In the genomic region with DNA sequence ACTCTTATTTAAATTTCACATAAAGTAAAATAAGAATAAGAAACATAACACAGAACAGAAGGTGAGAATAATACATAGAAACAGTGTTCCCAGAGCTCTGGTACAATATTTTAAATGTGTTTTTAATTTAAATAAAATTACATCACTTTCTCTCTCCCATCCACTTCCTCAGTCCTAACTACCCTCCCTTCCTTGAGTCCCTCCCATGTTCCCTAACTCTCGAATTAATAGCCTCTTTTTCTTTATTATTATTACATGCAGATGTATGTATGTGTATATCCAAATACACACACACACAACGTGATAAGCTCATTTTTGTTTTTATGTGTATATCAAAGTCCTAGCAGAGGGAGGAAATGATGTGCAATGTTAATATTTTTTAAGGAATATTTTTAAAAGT, we compare ENCODE assay signal across 23 mouse cellular contexts. TPM values are rescaled to one million over a fixed set of nuclear protein-coding genes. Genes with fewer than 3 reads are reported as not detected.
DNase-seq lines count a peak whose midpoint lies in the region; ATAC-seq and TF ChIP-seq lines count a peak whose summit lies in the region.
"Had no signal": no experiment of that assay in that cellular context is flagged by ENCODE, and none has a peak within 500 bp of the region (broad histone marks: within the 10 kb centered on the region; RNA-seq: fewer than 3 reads in every experiment).

No protein-coding gene starts in this region.

- H3K4me1 ChIP-seq in embryonic facial prominence, embryonic 14.5 days (ENCODE audit: control insufficient read depth, insufficient read depth, low read length), result no peaks in the 10 kb centered on the region
- H3K4me1 ChIP-seq in embryonic facial prominence, embryonic 10.5 days, result no peaks in the 10 kb centered on the region
- peaks cover 23% of the 10 kb centered on the region for H3K4me1 ChIP-seq in limb, embryonic 12.5 days (replicated peaks)
- H3K4me1 ChIP-seq in limb, embryonic 10.5 days, result no peaks in the 10 kb centered on the region
- peaks cover 22% of the 10 kb centered on the region for H3K4me1 ChIP-seq in limb, embryonic 13.5 days
- peaks cover 15% of the 10 kb centered on the region; the same call in 1 of the 2 replicates for H3K4me1 ChIP-seq in limb, embryonic 14.5 days (ENCODE audit: control insufficient read depth, insufficient read depth, low read length)

- H3K4me2 ChIP-seq in embryonic facial prominence, embryonic 14.5 days (ENCODE audit: low read depth, low read length), result no peak overlapping the region
- no peak overlapping the region for H3K4me2 ChIP-seq in limb, embryonic 12.5 days
- no peak overlapping the region for H3K4me2 ChIP-seq in limb, embryonic 13.5 days (replicated peaks)
- H3K4me2 ChIP-seq in limb, embryonic 14.5 days (replicated peaks; ENCODE audit: low read depth, low read length, severe bottlenecking), result no peak overlapping the region

- H3K4me3 ChIP-seq in embryonic facial prominence, embryonic 14.5 days (ENCODE audit: low read depth, low read length), result no peak overlapping the region
- no peak overlapping the region for H3K4me3 ChIP-seq in embryonic facial prominence, embryonic 10.5 days
- no peak overlapping the region for H3K4me3 ChIP-seq in limb, embryonic 12.5 days (replicated peaks)
- no peak overlapping the region for H3K4me3 ChIP-seq in limb, embryonic 10.5 days
- no peak overlapping the region for H3K4me3 ChIP-seq in limb, embryonic 13.5 days
- H3K4me3 ChIP-seq in limb, embryonic 14.5 days (replicated peaks; ENCODE audit: low read length), result no peak overlapping the region

- no peaks in the 10 kb centered on the region for H3K36me3 ChIP-seq in embryonic facial prominence, embryonic 14.5 days (ENCODE audit: control insufficient read depth, insufficient read depth, low read length)
- no peaks in the 10 kb centered on the region for H3K36me3 ChIP-seq in embryonic facial prominence, embryonic 10.5 days (replicated peaks)
- H3K36me3 ChIP-seq in limb, embryonic 12.5 days, result no peaks in the 10 kb centered on the region
- H3K36me3 ChIP-seq in limb, embryonic 10.5 days, result no peaks in the 10 kb centered on the region
- H3K36me3 ChIP-seq in limb, embryonic 13.5 days, result no peaks in the 10 kb centered on the region
- no peaks in the 10 kb centered on the region for H3K36me3 ChIP-seq in limb, embryonic 14.5 days (ENCODE audit: control insufficient read depth, insufficient read depth, low read length)
- H3K36me3 ChIP-seq: G1E had no signal

- DNase-seq in embryonic facial prominence, embryonic 14.5 days (ENCODE audit: low spot score), result no peak
- DNase-seq in embryonic facial prominence, embryonic 10.5 days (ENCODE audit: low spot score), result no peak
- no peak for DNase-seq in limb, embryonic 10.5 days (ENCODE audit: low spot score)
- no peak for DNase-seq in limb, embryonic 14.5 days (ENCODE audit: low spot score)
- no peak for DNase-seq in kidney, adult 11 months
- DNase-seq in adrenal gland, adult 18-20 months (ENCODE audit: low spot score in 2 of 2), result no peak
- DNase-seq: adrenal gland, adult 2 months; adrenal gland, adult 8-10 months; adrenal gland, postnatal 10 days; adrenal gland, postnatal 14 days; adrenal gland, postnatal 25 days; adrenal gland, postnatal 36 days; B cell, adult 2 months; cerebellum, adult 11 months; cerebellum, adult 11-12 months; cerebellum, adult 18-20 months had no signal

- no peaks in the 10 kb centered on the region for H3K9me3 ChIP-seq in embryonic facial prominence, embryonic 14.5 days (ENCODE audit: control insufficient read depth, low read length)
- no peaks in the 10 kb centered on the region for H3K9me3 ChIP-seq in embryonic facial prominence, embryonic 10.5 days
- no peaks in the 10 kb centered on the region for H3K9me3 ChIP-seq in limb, embryonic 12.5 days
- H3K9me3 ChIP-seq in limb, embryonic 10.5 days (replicated peaks), result no peaks in the 10 kb centered on the region
- no peaks in the 10 kb centered on the region for H3K9me3 ChIP-seq in limb, embryonic 13.5 days
- H3K9me3 ChIP-seq in limb, embryonic 14.5 days (ENCODE audit: control insufficient read depth, low read length), result no peaks in the 10 kb centered on the region
- H3K9me3 ChIP-seq: G1E had no signal

- WGBS in embryonic facial prominence, embryonic 14.5 days, result 33% methylated on average over 2 of the region's 2 CpGs
- 65% methylated on average over 2 of the region's 2 CpGs for WGBS in embryonic facial prominence, embryonic 10.5 days
- 28% methylated on average over 2 of the region's 2 CpGs for WGBS in limb, embryonic 12.5 days
- WGBS in limb, embryonic 10.5 days, result 77% methylated on average over 2 of the region's 2 CpGs
- WGBS in limb, embryonic 13.5 days, result 25% methylated on average over 2 of the region's 2 CpGs
- WGBS in limb, embryonic 14.5 days, result 32% methylated on average over 2 of the region's 2 CpGs

- no peak for ATAC-seq in embryonic facial prominence, embryonic 14.5 days (ENCODE audit: low read depth)
- 0 out of 2 replicates have a peak, but pooled peaks have one; percentile 60 for ATAC-seq in limb, embryonic 12.5 days (ENCODE audit: insufficient number of reproducible peaks, insufficient read depth, low FRiP score, low TSS enrichment, low read depth)
- peak; percentile 59 for ATAC-seq in limb, embryonic 13.5 days (ENCODE audit: low FRiP score, low read depth)
- peak; percentile 43; the same call in 1 of the 2 replicates for ATAC-seq in limb, embryonic 14.5 days (ENCODE audit: low FRiP score, low read depth)
- ATAC-seq: activated CD4-positive, CD25-positive, alpha-beta regulatory T cell, adult 4 months; CD4-positive, CD25-positive, alpha-beta regulatory T cell, adult 4 months; Patski had no signal

- no peak overlapping the region for H3K9ac ChIP-seq in embryonic facial prominence, embryonic 14.5 days (ENCODE audit: low read depth, low read length)
- H3K9ac ChIP-seq in limb, embryonic 12.5 days (replicated peaks), result no peak overlapping the region
- H3K9ac ChIP-seq in limb, embryonic 13.5 days, result no peak overlapping the region
- H3K9ac ChIP-seq in limb, embryonic 14.5 days (ENCODE audit: low read depth, low read length, severe bottlenecking), result no peak overlapping the region

- TF ChIP-seq POLR2A in limb, embryonic 14.5 days (IDR thresholded peaks at IDR 0.05; ENCODE audit: borderline replicate concordance, extremely low read depth, insufficient read depth, insufficient read length), result no peak

- no peaks in the 10 kb centered on the region for H3K27me3 ChIP-seq in embryonic facial prominence, embryonic 14.5 days (replicated peaks; ENCODE audit: control insufficient read depth, insufficient read depth, low read length)
- H3K27me3 ChIP-seq in embryonic facial prominence, embryonic 10.5 days (replicated peaks; ENCODE audit: low read depth, poor library complexity, severe bottlenecking), result no peaks in the 10 kb centered on the region
- no peaks in the 10 kb centered on the region for H3K27me3 ChIP-seq in limb, embryonic 12.5 days
- H3K27me3 ChIP-seq in limb, embryonic 10.5 days (ENCODE audit: low read depth, poor library complexity, severe bottlenecking), result no peaks in the 10 kb centered on the region
- no peaks in the 10 kb centered on the region for H3K27me3 ChIP-seq in limb, embryonic 13.5 days
- no peaks in the 10 kb centered on the region for H3K27me3 ChIP-seq in limb, embryonic 14.5 days (ENCODE audit: control insufficient read depth, insufficient read depth, low read length)
- H3K27me3 ChIP-seq: CH12.LX, Patski had no signal

- 0 out of 2 replicates have a peak overlapping the region, but pooled peaks have one; percentile 21 for H3K27ac ChIP-seq in embryonic facial prominence, embryonic 14.5 days (replicated peaks; ENCODE audit: low read depth, low read length)
- no peak overlapping the region for H3K27ac ChIP-seq in embryonic facial prominence, embryonic 10.5 days (replicated peaks)
- H3K27ac ChIP-seq in limb, embryonic 12.5 days, result no peak overlapping the region
- H3K27ac ChIP-seq in limb, embryonic 10.5 days, result no peak overlapping the region
- no peak overlapping the region for H3K27ac ChIP-seq in limb, embryonic 13.5 days
- H3K27ac ChIP-seq in limb, embryonic 14.5 days (replicated peaks; ENCODE audit: low read depth, low read length), result no peak overlapping the region

RNA-seq across cellular contexts. Expression of a gene that starts 13.7 kb away (rescaled TPM):
- 25.7 and 28.5 TPM in 2 replicates for polyA plus RNA-seq in embryonic facial prominence, embryonic 14.5 days (2014; fragmentation: Nextera tagmentation; extraction: Ambion mirVana)
- polyA plus RNA-seq in embryonic facial prominence, embryonic 10.5 days (2016; fragmentation: Nextera tagmentation; extraction: Ambion mirVana), result 28.5 and 29.1 TPM in 2 replicates
- 39.8 and 40.1 TPM in 2 replicates for polyA plus RNA-seq in limb, embryonic 12.5 days (2016; fragmentation: Nextera tagmentation; extraction: Ambion mirVana)
- 26.3 and 34.3 TPM in 2 replicates for polyA plus RNA-seq in limb, embryonic 10.5 days (2016; fragmentation: Nextera tagmentation; extraction: Ambion mirVana)
- polyA plus RNA-seq in limb, embryonic 13.5 days (2015; fragmentation: Nextera tagmentation; extraction: Ambion mirVana), result 35.2 and 35.6 TPM in 2 replicates
- 16.7 and 19.6 TPM in 2 replicates for polyA plus RNA-seq in limb, embryonic 14.5 days (2012; rRNA removed)
- 28.3 and 29.1 TPM in 2 replicates for polyA plus RNA-seq in limb, embryonic 14.5 days (2014; fragmentation: Nextera tagmentation; extraction: Ambion mirVana)
- 10 to 100 TPM in 1 of 2 experiments, 1 to 10 TPM in 1; 9.6 to 10.6 TPM for total RNA-seq in adrenal gland, adult 18-20 months (2021)
